Mouse (Mus musculus) midbrain, postnatal 0 days (tissue): ENCODE results near the gene Pappa2. TPM values are rescaled to one million over a fixed set of nuclear protein-coding genes. Genes with fewer than 3 reads are reported as not detected.
A peak's percentile ranks its signal among the peaks of the same experiment; 100 is the strongest.

ENCODE experiments used
- ATAC-seq: fragments of 200-750 bp; cut with Nextera tagmentation; 2 replicates; pipeline ENCODE4 v1.8.0; 2017; ENCODE audit warnings: moderate number of reproducible peaks, mild to moderate bottlenecking, moderate TSS enrichment, moderate library complexity; ENCODE audit not compliant: low FRiP score
- DNase-seq: peaks from one replicate; pipeline ENCODE4 v3.0.0-alpha.2; 2015; ENCODE audit warnings: low spot score
- H3K27ac ChIP-seq: fragments of 300-500 bp; sonication (generic); 2 replicates; pipeline ENCODE4 v1.5.1; 2014; ENCODE audit warnings: low read depth, mild to moderate bottlenecking, low read length, mixed read lengths
- H3K27me3 ChIP-seq: fragments of 300-500 bp; sonication (generic); 2 replicates; pipeline ENCODE4 v1.6.1; 2014; ENCODE audit warnings: low read length, control low read depth, mixed read lengths; ENCODE audit not compliant: insufficient read depth
- H3K36me3 ChIP-seq: fragments of 300-500 bp; sonication (generic); 2 replicates; pipeline ENCODE4 v1.6.1; 2014; ENCODE audit warnings: low read length, control low read depth, mixed read lengths; ENCODE audit not compliant: insufficient read depth
- H3K4me1 ChIP-seq: fragments of 300-500 bp; sonication (generic); 2 replicates; pipeline ENCODE4 v1.6.1; 2014; ENCODE audit warnings: mild to moderate bottlenecking, control low read depth, antibody characterized with exemption, low read length, mixed read lengths; ENCODE audit not compliant: insufficient read depth
- H3K4me2 ChIP-seq: fragments of 300-500 bp; sonication (generic); 2 replicates; pipeline ENCODE4 v1.6.1; 2014; ENCODE audit warnings: low read depth, mild to moderate bottlenecking, low read length, mixed read lengths; ENCODE audit not compliant: poor library complexity, severe bottlenecking
- H3K4me3 ChIP-seq: fragments of 300-500 bp; sonication (generic); 2 replicates; pipeline ENCODE4 v1.5.1; 2014; ENCODE audit warnings: low read depth, mild to moderate bottlenecking, low read length, moderate library complexity
- H3K9ac ChIP-seq: fragments of 300-500 bp; sonication (generic); replicated peaks from 2 replicates; pipeline ENCODE4 v1.6.1; 2014; ENCODE audit warnings: mild to moderate bottlenecking, low read length, moderate library complexity, mixed read lengths; ENCODE audit not compliant: poor library complexity, severe bottlenecking
- H3K9me3 ChIP-seq: fragments of 300-500 bp; sonication (generic); 2 replicates; pipeline ENCODE4 v1.6.1; 2016; ENCODE audit warnings: low read length, control low read depth
- CTCF ChIP-seq: IDR thresholded peaks from 2 replicates; pipeline ENCODE4 v1.5.1; 2016; ENCODE audit warnings: antibody characterized with exemption, mild to moderate bottlenecking
- WGBS: fragments of 180-500 bp; shearing (Covaris S2); extraction: QIAGEN DNeasy Blood & Tissue Kit; methylation state at CpG from one replicate; pipeline ENCODE4 v1.1.7; 2014; 5-methylcytosine and 5-hydroxymethylcytosine counted together
- polyA plus RNA-seq: library from polyadenylated mRNA; unstranded; fragments of >200 nt; fragmentation: Nextera tagmentation; extraction: Ambion mirVana; gene quantifications from 2 replicates; pipeline ENCODE4 v1.2.1, GENCODE M21; 2015
- total RNA-seq: library from RNA; depleted of rRNA; stranded (reverse); fragments of >200 nt; gene quantifications from 2 replicates; pipeline ENCODE4 v1.2.3, GENCODE M21; 2014

Gene Pappa2
- total and polyA plus RNA-seq, 2 experiments from 2014 or later, result 0.20 to 4.0 TPM

DNA sequence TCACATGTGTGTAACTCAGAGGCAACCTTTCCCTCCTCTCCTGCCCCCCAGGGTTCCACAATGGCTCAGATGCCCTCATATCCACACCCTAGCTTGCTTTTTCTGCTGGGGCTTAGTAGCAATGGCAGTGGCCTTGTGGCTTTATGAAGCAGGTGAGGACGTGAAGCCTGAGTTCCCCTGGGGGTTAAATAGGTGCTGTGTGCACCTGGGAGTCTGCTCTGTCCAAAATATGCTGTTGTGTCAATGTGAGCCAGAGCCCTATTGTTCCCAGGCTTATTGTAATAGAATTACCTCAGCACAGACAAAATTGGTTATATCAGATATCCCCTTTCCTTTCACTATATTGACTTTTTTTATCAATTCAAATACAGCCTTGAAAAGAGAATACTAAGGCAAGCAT, 292.6 kb downstream of the Pappa2 start:
- Histone ChIP-seq H3K9me3 (no peaks in the 10 kb centered on the region), H3K27me3 (no peaks in the 10 kb centered on the region), H3K4me3 (no peak overlapping the region), H3K36me3 (peaks cover 24% of the 10 kb centered on the region; the same call in 1 of the 2 replicates), H3K27ac (no peak overlapping the region), H3K4me1 (no peaks in the 10 kb centered on the region), H3K4me2 (no peak overlapping the region), H3K9ac (no peak overlapping the region)
- no peak for TF ChIP-seq CTCF
- ATAC-seq (no peak), DNase-seq (no peak)
- 76% methylated on average over 1 of the region's 1 CpGs for WGBS

DNA sequence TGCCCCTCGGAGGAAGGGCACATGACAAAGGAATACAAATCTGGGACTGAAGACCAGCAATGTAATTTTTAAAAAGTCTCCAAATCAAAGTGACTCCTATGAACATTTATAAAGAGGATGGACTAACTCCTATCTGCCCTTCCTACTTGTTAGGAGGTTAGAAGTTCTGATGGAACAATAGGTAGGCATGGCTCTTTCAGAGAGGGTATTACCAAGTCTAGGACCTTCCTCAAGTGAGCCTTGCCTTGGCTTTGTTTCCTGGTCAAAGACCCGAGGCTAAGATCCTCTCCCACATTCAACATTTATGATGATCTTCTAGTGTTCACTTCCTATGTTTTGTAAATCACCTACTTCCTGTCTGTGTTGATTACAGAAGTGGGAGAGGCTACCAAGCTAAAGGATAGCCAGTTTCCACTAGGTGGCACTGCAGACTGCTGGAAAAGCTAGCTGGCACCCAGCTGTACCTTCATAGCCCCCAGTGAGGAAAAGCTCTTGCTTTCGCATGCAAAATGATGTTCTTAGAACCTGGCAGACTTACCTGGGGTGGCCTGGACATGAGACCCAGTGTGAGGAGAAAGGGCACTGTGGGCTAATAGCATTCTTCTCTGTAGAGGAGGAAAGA, 310.2 kb downstream of the Pappa2 start:
- no peak overlapping the region for H3K27ac ChIP-seq
- H3K27me3 ChIP-seq, result no peaks in the 10 kb centered on the region
- DNase-seq (peak; percentile 81), ATAC-seq (peak; percentile 47; the same call in 1 of the 2 replicates)
- no peak overlapping the region for H3K4me3 ChIP-seq
- H3K9ac ChIP-seq, result no peak overlapping the region
- 43% methylated on average over 3 of the region's 3 CpGs for WGBS
- peaks cover 30% of the 10 kb centered on the region for H3K36me3 ChIP-seq
- H3K4me2 ChIP-seq, result no peak overlapping the region
- no peaks in the 10 kb centered on the region for H3K9me3 ChIP-seq
- TF ChIP-seq CTCF, result peak; percentile 89
- no peaks in the 10 kb centered on the region for H3K4me1 ChIP-seq

GRCm38 (mm10) chr1:158666001-158666400, 314.3 kb downstream of the Pappa2 start:
- no peak overlapping the region for H3K4me2 ChIP-seq
- TF ChIP-seq CTCF, result no peak
- H3K27ac ChIP-seq, result no peak overlapping the region
- H3K9ac ChIP-seq, result no peak overlapping the region
- no peak overlapping the region for H3K4me3 ChIP-seq
- ATAC-seq (no peak), DNase-seq (no peak)
- no peaks in the 10 kb centered on the region for H3K27me3 ChIP-seq
- H3K36me3 ChIP-seq, result peaks cover 16% of the 10 kb centered on the region; the same call in 1 of the 2 replicates
- WGBS, result 91% methylated on average over 3 of the region's 3 CpGs
- H3K4me1 ChIP-seq, result no peaks in the 10 kb centered on the region
- no peaks in the 10 kb centered on the region for H3K9me3 ChIP-seq
